Mouse (Mus musculus) urinary bladder, postnatal 36 days (tissue): ENCODE measurements around the gene Gm20388.

Source experiments
- DNase-seq, 2 experiments: peaks; one replicate each; pipeline ENCODE4 v3.0.0; 2022; ENCODE audit warnings: low spot score in 2 of 2, mixed read lengths in 1 of 2

Gene Gm20388

GRCm38 (mm10) chr8:122355642-122356606, 2445.3 kb downstream of the Gm20388 start:
- peak; percentile 75 to 79 for DNase-seq

- DNase-seq, result no peak
Measured at GRCm38 (mm10) chr8:122357202-122357601, 2446.6 kb downstream of the Gm20388 start.

GRCm38 (mm10) chr8:122357641-122358040, 2447.0 kb downstream of the Gm20388 start:
- no peak for DNase-seq

GRCm38 (mm10) chr8:122359111-122359775, 2448.6 kb downstream of the Gm20388 start:
- no peak for DNase-seq

- DNase-seq, result no peak
Measured at GRCm38 (mm10) chr8:122360696-122361416, 2450.2 kb downstream of the Gm20388 start, which contains the start of gene Trhr2. Gene Trhr2, minus strand, starts transcription at chr8:122360746.

- no peak for DNase-seq
Measured at GRCm38 (mm10) chr8:122362271-122362670, 2451.6 kb downstream of the Gm20388 start.

- no peak for DNase-seq
Measured at GRCm38 (mm10) chr8:122362967-122363366, 2452.3 kb downstream of the Gm20388 start.

- DNase-seq, result no peak
Measured at GRCm38 (mm10) chr8:122368494-122368893, 2457.9 kb downstream of the Gm20388 start.

GRCm38 (mm10) chr8:122369665-122370064, 2459.0 kb downstream of the Gm20388 start:
- DNase-seq, result peak; percentile 75 to 79

- no peak for DNase-seq
Measured at GRCm38 (mm10) chr8:122371706-122372105, 2461.1 kb downstream of the Gm20388 start.

- DNase-seq, result no peak
Measured at GRCm38 (mm10) chr8:122375320-122375719, 2464.7 kb downstream of the Gm20388 start.

GRCm38 (mm10) chr8:122375751-122376364, 2465.2 kb downstream of the Gm20388 start:
- DNase-seq, result no peak

- peak; percentile 97 to 99 for DNase-seq
Measured at GRCm38 (mm10) chr8:122376365-122377231, 2466.0 kb downstream of the Gm20388 start, which contains the start of gene Zc3h18. Gene Zc3h18, plus strand, starts transcription at chr8:122376609.

GRCm38 (mm10) chr8:122383039-122383438, 2472.4 kb downstream of the Gm20388 start:
- DNase-seq, result no peak

- no peak for DNase-seq
Measured at GRCm38 (mm10) chr8:122389357-122389756, 2478.7 kb downstream of the Gm20388 start.

- no peak for DNase-seq
Measured at GRCm38 (mm10) chr8:122390758-122391157, 2480.1 kb downstream of the Gm20388 start.

GRCm38 (mm10) chr8:122393717-122394116, 2483.1 kb downstream of the Gm20388 start:
- no peak for DNase-seq

GRCm38 (mm10) chr8:122395291-122395690, 2484.7 kb downstream of the Gm20388 start:
- DNase-seq, result no peak

GRCm38 (mm10) chr8:122398186-122398585, 2487.5 kb downstream of the Gm20388 start:
- no peak for DNase-seq

- DNase-seq, result no peak
Measured at GRCm38 (mm10) chr8:122405146-122405805, 2494.6 kb downstream of the Gm20388 start.
